Mouse (Mus musculus) embryo, embryonic 9.5 days (tissue): ENCODE measurements at regions not wholly inside any gene's neighbourhood (a gene's known extent, or its start where the extent isn't known, plus 50 kb on each side); places are given as distances from the start of the nearest gene placed in this dataset.
"Not testable (repeated sequence)": the region's sequence is repeated elsewhere in the genome, so short reads cannot be mapped to it uniquely, and the experiment has no call there.

ENCODE experiments used
- DNase-seq: peaks from one replicate; pipeline ENCODE4 v3.0.0-alpha.2; 2017; ENCODE audit errors: extremely low spot score

GRCm38 (mm10) chr10:26577087-26577486 is 176.1 kb upstream of the Arhgap18 start:
- DNase-seq: no peak

- no peak for DNase-seq
Measured at GRCm38 (mm10) chr10:26585106-26585505, 168.1 kb upstream of the Arhgap18 start.

- DNase-seq: not testable (repeated sequence)
Measured at GRCm38 (mm10) chr10:26607081-26607480, 146.1 kb upstream of the Arhgap18 start.

- no peak for DNase-seq
Measured at GRCm38 (mm10) chr10:26611246-26611645, 142.0 kb upstream of the Arhgap18 start.

- DNase-seq: no peak
Measured at GRCm38 (mm10) chr10:26630196-26630760, 122.9 kb upstream of the Arhgap18 start.

- no peak for DNase-seq
Measured at GRCm38 (mm10) chr10:26632266-26632665, 121.0 kb upstream of the Arhgap18 start.

- DNase-seq: no peak
Measured at GRCm38 (mm10) chr10:26637459-26637858, 115.8 kb upstream of the Arhgap18 start.

- DNase-seq: no peak
Measured at GRCm38 (mm10) chr10:26638056-26638455, 115.2 kb upstream of the Arhgap18 start.

- DNase-seq: no peak
Measured at GRCm38 (mm10) chr10:26639118-26639517, 114.1 kb upstream of the Arhgap18 start.

GRCm38 (mm10) chr10:26653103-26653502 is 100.1 kb upstream of the Arhgap18 start:
- no peak for DNase-seq

GRCm38 (mm10) chr10:26664270-26664669 is 89.0 kb upstream of the Arhgap18 start:
- DNase-seq: no peak

GRCm38 (mm10) chr10:26679500-26680227 is 73.6 kb upstream of the Arhgap18 start:
- no peak for DNase-seq

- DNase-seq: no peak
Measured at GRCm38 (mm10) chr10:26694761-26695160, 58.5 kb upstream of the Arhgap18 start.

GRCm38 (mm10) chr10:26695212-26695933 is 57.8 kb upstream of the Arhgap18 start:
- DNase-seq: peak; percentile 48
